Mouse (Mus musculus): ENCODE measurements around the gene Scp2. TPM values are rescaled to one million over a fixed set of nuclear protein-coding genes. Genes with fewer than 3 reads are reported as not detected.

Scp2 gene
- polyA plus RNA-seq, 1 experiment from 2014 or later = 363 TPM

- no peak overlapping the region for H3K4me2 ChIP-seq (ENCODE audit: low read length)
- no peaks in the 10 kb centered on the region for H3K27me3 ChIP-seq (ENCODE audit: insufficient read depth, low read length)
- no peaks in the 10 kb centered on the region for H3K4me1 ChIP-seq (replicated peaks; ENCODE audit: insufficient read depth, low read length)
- H3K27ac ChIP-seq = no peak overlapping the region
- no peak for TF ChIP-seq CTCF (IDR thresholded peaks at IDR 0.05; ENCODE audit: low read depth)
- ATAC-seq (replicated peaks; ENCODE audit: low FRiP score, low read depth) = no peak
- H3K9me3 ChIP-seq (replicated peaks; ENCODE audit: low read length) = no peaks in the 10 kb centered on the region
- DNase-seq (ENCODE audit: low spot score) = no peak
- WGBS = 90% methylated on average over 8 of the region's 8 CpGs
- no peak overlapping the region for H3K9ac ChIP-seq (ENCODE audit: low read depth, low read length)
- H3K4me3 ChIP-seq (replicated peaks; ENCODE audit: low read depth, low read length) = no peak overlapping the region
- no peaks in the 10 kb centered on the region for H3K36me3 ChIP-seq (ENCODE audit: insufficient read depth, low read length)
These were observed 27.3 kb downstream of the Scp2 start for GRCm38 (mm10) chr4:108117488-108117887.

- WGBS = 82% methylated on average over 2 of the region's 2 CpGs
- H3K4me1 ChIP-seq (replicated peaks; ENCODE audit: insufficient read depth, low read length) = no peaks in the 10 kb centered on the region
- H3K9ac ChIP-seq (ENCODE audit: low read depth, low read length) = no peak overlapping the region
- no peak for TF ChIP-seq CTCF (IDR thresholded peaks at IDR 0.05; ENCODE audit: low read depth)
- DNase-seq (ENCODE audit: low spot score) (no peak), ATAC-seq (replicated peaks; ENCODE audit: low FRiP score, low read depth) (no peak)
- H3K36me3 ChIP-seq (ENCODE audit: insufficient read depth, low read length) = no peaks in the 10 kb centered on the region
- no peaks in the 10 kb centered on the region for H3K9me3 ChIP-seq (replicated peaks; ENCODE audit: low read length)
- H3K27ac ChIP-seq = no peak overlapping the region
- H3K27me3 ChIP-seq (ENCODE audit: insufficient read depth, low read length) = no peaks in the 10 kb centered on the region
- H3K4me2 ChIP-seq (ENCODE audit: low read length) = no peak overlapping the region
- no peak overlapping the region for H3K4me3 ChIP-seq (replicated peaks; ENCODE audit: low read depth, low read length)
These were observed 28.3 kb downstream of the Scp2 start for GRCm38 (mm10) chr4:108116466-108116865.

- WGBS = 69% methylated on average over 2 of the region's 2 CpGs
- DNase-seq (ENCODE audit: low spot score) (no peak), ATAC-seq (replicated peaks; ENCODE audit: low FRiP score, low read depth) (no peak)
- Histone ChIP-seq H3K27me3 (ENCODE audit: insufficient read depth, low read length) (no peaks in the 10 kb centered on the region), H3K36me3 (ENCODE audit: insufficient read depth, low read length) (0 out of 2 replicates have a peak, but pooled peaks cover 4% of the 10 kb centered on the region), H3K9me3 (replicated peaks; ENCODE audit: low read length) (no peaks in the 10 kb centered on the region), H3K4me3 (replicated peaks; ENCODE audit: low read depth, low read length) (no peak overlapping the region), H3K4me2 (ENCODE audit: low read length) (no peak overlapping the region), H3K27ac (no peak overlapping the region), H3K9ac (ENCODE audit: low read depth, low read length) (no peak overlapping the region), H3K4me1 (replicated peaks; ENCODE audit: insufficient read depth, low read length) (no peaks in the 10 kb centered on the region)
- TF ChIP-seq CTCF (IDR thresholded peaks at IDR 0.05; ENCODE audit: low read depth) = no peak
These were observed 34.1 kb downstream of the Scp2 start for GRCm38 (mm10) chr4:108110706-108111105.

- no peak for TF ChIP-seq CTCF (IDR thresholded peaks at IDR 0.05; ENCODE audit: low read depth)
- no peaks in the 10 kb centered on the region for H3K27me3 ChIP-seq (ENCODE audit: insufficient read depth, low read length)
- no peak overlapping the region for H3K27ac ChIP-seq
- DNase-seq (ENCODE audit: low spot score) (no peak), ATAC-seq (replicated peaks; ENCODE audit: low FRiP score, low read depth) (no peak)
- no peak overlapping the region for H3K4me2 ChIP-seq (ENCODE audit: low read length)
- H3K9me3 ChIP-seq (replicated peaks; ENCODE audit: low read length) = no peaks in the 10 kb centered on the region
- no peak overlapping the region for H3K4me3 ChIP-seq (replicated peaks; ENCODE audit: low read depth, low read length)
- no peak overlapping the region for H3K9ac ChIP-seq (ENCODE audit: low read depth, low read length)
- 0 out of 2 replicates have a peak, but pooled peaks cover 4% of the 10 kb centered on the region for H3K36me3 ChIP-seq (ENCODE audit: insufficient read depth, low read length)
- no peaks in the 10 kb centered on the region for H3K4me1 ChIP-seq (replicated peaks; ENCODE audit: insufficient read depth, low read length)
- WGBS = 91% methylated on average over 7 of the region's 7 CpGs
These were observed 35.1 kb downstream of the Scp2 start for GRCm38 (mm10) chr4:108109728-108110127.

GRCm38 (mm10) chr4:108096345-108096744 is 48.5 kb downstream of the Scp2 start, which contains the start of gene Podn:
Podn (minus strand) TSS chr4:108096445.
- H3K9ac ChIP-seq (ENCODE audit: low read depth, low read length) = no peak within 1 kb of the TSS
- 85% methylated on average over 4 of the region's 4 CpGs for WGBS
- H3K27ac ChIP-seq = no peak within 1 kb of the TSS
- H3K4me2 ChIP-seq (ENCODE audit: low read length) = no peak within 1 kb of the TSS
- DNase-seq (ENCODE audit: low spot score) (no peak), ATAC-seq (replicated peaks; ENCODE audit: low FRiP score, low read depth) (no peak)
- no peaks in the 10 kb centered on the region for H3K27me3 ChIP-seq (ENCODE audit: insufficient read depth, low read length)
- H3K4me1 ChIP-seq (replicated peaks; ENCODE audit: insufficient read depth, low read length) = no peaks in the 10 kb centered on the region
- no peak for TF ChIP-seq CTCF (IDR thresholded peaks at IDR 0.05; ENCODE audit: low read depth)
- H3K9me3 ChIP-seq (replicated peaks; ENCODE audit: low read length) = no peaks in the 10 kb centered on the region
- peaks cover 4% of the 10 kb centered on the region; the same call in 1 of the 2 replicates for H3K36me3 ChIP-seq (ENCODE audit: insufficient read depth, low read length)
- H3K4me3 ChIP-seq (replicated peaks; ENCODE audit: low read depth, low read length) = no peak within 1 kb of the TSS

GRCm38 (mm10) chr4:108092741-108093397 is 51.9 kb downstream of the Scp2 start:
- no peak overlapping the region for H3K9ac ChIP-seq (ENCODE audit: low read depth, low read length)
- H3K4me2 ChIP-seq (ENCODE audit: low read length) = no peak overlapping the region
- H3K27ac ChIP-seq = no peak overlapping the region
- H3K4me1 ChIP-seq (replicated peaks; ENCODE audit: insufficient read depth, low read length) = no peaks in the 10 kb centered on the region
- ATAC-seq (replicated peaks; ENCODE audit: low FRiP score, low read depth) (no peak), DNase-seq (ENCODE audit: low spot score) (no peak)
- WGBS = 80% methylated on average over 6 of the region's 6 CpGs
- H3K9me3 ChIP-seq (replicated peaks; ENCODE audit: low read length) = no peaks in the 10 kb centered on the region
- H3K4me3 ChIP-seq (replicated peaks; ENCODE audit: low read depth, low read length) = no peak overlapping the region
- H3K27me3 ChIP-seq (ENCODE audit: insufficient read depth, low read length) = no peaks in the 10 kb centered on the region
- peaks cover 4% of the 10 kb centered on the region; the same call in 1 of the 2 replicates for H3K36me3 ChIP-seq (ENCODE audit: insufficient read depth, low read length)
- no peak for TF ChIP-seq CTCF (IDR thresholded peaks at IDR 0.05; ENCODE audit: low read depth)

Data from kidney, postnatal 0 days (tissue).